Mouse (Mus musculus) T-helper 2 cell (primary cell): ENCODE data around the gene Tmem120b.

Experiments used
- in situ Hi-C: fragments of 300-600 bp; cut with MboI, MseI; formaldehyde crosslinking; loops from one replicate; pipeline ENCODE4 v1.15.1; 2025; ENCODE audit warnings: high pct_unique_total_duplicates

Gene Tmem120b

DNA sequence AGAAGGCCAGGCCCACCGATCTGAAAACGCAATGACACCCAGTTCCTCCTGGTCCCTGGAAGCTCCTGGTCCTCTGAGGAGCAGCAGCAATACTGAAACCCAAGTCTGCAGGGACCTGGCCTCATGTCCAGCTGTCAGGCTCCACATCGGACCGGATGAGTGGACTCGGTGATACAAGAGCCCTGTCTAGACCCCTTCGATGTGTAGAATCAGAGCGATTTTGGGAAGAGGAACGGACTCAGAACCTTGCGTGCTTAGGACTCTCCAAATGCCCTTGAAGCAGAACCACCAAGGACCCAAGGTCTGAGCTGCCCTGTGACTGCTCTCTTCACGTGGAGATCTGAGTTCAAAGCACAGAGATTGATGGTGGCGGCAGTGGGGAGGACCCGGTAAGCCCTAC lies at the start of gene Tmem120b:
TSS of gene Tmem120b (plus strand) at position 301 of the 400 bp plus-strand sequence.
- in situ Hi-C loops: loop anchor here (5.0 kb wide), 1 partner anchor 44 kb away; no protein-coding TSS in a partner anchor

GRCm38 (mm10) chr5:123019336-123020016 lies 48.7 kb upstream of the Tmem120b start:
- in situ Hi-C loops: no loop called here

GRCm38 (mm10) chr5:123020426-123020825 lies 47.8 kb upstream of the Tmem120b start:
- in situ Hi-C loops: no loop called here

- in situ Hi-C loops: no loop called here
These were observed 46.8 kb upstream of the Tmem120b start for GRCm38 (mm10) chr5:123021438-123021837.

DNA sequence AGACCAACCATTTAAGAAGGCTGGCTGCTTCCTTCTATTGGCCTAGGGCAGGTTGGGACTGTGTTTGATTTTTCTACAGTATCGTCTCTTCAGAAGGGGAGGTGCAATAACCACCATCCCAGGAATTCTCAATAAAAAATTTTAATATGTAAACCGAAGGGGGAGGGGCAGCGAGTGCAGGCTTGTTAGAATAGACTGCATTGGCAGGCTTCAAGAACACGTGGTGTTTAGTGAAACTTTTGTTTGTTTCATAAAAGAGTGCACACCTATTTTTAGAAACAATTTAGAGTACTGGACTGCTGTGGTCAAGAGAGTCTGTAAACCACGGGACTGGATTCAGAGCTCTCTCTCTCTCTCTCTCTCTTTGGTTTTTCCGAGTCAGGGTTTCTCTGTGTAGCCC lies 45.2 kb upstream of the Tmem120b start:
- in situ Hi-C loops: no loop called here

- in situ Hi-C loops: no loop called here
These were observed 43.9 kb upstream of the Tmem120b start for GRCm38 (mm10) chr5:123024312-123024711.

DNA sequence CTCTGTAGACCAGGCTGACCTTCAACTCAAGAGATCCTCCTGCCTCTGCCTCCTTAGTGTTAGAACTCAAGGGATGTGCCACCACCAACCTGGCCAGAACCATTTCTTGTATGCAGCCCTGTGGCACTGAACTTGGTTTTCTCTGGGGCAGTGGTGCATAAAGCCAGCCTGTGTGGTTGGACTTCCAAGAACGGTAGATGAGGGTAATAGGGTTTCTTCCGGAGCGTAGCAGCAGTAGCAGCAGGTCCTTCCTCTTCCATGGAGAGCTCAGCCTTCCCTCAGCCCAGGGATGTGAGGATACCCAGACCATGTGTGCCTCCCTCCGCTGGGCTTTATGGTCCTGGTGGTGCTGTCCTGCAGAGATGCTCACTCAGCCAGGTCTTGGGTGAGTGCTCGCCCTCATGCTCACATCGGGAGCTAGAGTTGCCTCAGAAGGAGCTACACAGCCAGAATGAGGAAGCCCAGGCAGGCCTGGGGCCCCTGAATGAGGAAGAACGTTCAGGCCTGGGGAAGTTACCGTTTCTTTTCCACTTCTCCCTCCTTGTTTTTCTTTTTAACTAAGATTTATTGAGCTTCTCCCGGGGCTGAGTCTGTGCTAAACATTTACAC lies 43.1 kb upstream of the Tmem120b start:
- in situ Hi-C loops: no loop called here

GRCm38 (mm10) chr5:123026414-123026813 lies 41.8 kb upstream of the Tmem120b start:
- in situ Hi-C loops: no loop called here

DNA sequence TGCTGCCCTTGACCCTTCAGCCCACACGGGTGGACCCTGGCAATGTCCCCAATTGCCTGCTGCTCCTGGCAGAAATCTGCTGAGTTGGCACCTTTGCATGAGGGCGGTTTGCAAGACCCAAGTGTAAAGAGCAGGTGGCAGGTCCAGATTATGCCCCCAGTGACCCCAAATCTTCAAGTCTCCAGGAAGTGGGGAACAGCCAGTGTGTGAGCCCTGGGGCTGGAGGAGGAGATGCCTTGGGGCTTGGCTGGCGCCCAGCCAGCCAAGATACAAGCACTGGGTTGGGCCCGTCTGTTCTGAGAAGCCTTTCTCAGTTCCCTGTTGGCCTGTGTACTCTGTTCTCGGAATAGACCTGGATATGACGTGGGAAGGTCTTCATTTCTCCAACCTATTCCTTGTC lies 40.8 kb upstream of the Tmem120b start:
- in situ Hi-C loops: no loop called here

DNA sequence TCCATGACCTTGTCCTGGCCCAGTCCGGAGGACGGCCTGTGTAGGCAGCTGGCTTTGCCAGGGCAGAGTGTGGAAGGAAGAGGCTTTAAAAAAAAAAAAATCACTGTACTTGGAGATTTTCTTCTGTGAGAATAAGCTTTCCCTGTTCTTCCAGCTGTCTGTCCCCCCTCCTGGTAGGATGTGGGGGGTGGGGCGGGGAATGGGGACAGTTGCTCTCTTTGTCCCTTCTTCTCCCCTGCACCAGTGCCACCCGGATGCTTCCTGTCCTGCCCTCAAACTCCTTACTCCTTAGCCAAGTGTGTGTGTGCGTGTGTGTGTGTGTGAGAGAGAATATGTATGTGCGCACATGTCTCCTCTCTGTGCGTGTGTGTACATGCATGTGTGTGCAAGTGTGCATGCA lies 38.5 kb upstream of the Tmem120b start:
- in situ Hi-C loops: no loop called here

DNA sequence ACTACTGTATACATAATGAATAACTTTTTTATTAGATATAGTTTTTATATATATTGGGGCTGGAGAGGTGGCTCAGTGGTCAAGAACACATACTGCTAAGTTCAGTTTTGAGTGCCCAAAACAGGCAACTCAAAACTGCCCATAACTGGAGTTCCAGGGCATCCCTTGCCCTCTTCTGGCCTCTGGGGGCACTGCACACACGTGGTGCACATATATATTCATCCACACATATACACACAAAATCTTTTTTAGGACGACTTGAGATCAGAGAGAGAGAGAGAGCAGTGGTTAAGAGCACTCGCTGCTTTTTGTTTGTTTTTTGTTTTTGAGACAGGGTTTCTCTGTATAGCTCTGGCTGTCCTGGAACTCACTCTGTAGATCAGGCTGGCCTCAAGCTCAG lies 36.9 kb upstream of the Tmem120b start:
- in situ Hi-C loops: no loop called here

DNA sequence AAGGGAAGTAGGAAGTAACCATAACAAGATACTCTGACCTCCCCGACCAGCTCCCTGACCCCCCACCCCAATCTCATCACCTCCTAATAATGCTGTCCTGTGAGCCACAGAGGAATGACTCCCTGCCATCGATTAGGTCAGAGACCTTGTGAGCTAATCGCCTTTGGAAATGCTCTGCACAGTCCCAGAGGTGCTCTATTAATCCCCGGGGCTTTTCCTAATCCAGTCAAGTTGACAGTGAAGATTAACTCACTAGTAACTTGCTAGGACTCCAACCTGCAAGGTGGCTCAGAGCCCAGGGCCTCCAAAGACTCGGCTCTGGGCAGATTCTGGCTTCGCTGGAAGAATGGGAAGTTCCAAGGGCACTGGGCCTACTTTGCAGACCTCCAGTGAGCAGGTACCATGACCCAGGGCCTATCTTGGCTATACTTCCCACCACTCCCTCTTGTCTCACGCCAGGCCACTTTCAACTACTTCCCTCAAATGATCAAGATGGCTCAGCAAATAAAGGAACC lies 34.5 kb upstream of the Tmem120b start:
- in situ Hi-C loops: no loop called here

DNA sequence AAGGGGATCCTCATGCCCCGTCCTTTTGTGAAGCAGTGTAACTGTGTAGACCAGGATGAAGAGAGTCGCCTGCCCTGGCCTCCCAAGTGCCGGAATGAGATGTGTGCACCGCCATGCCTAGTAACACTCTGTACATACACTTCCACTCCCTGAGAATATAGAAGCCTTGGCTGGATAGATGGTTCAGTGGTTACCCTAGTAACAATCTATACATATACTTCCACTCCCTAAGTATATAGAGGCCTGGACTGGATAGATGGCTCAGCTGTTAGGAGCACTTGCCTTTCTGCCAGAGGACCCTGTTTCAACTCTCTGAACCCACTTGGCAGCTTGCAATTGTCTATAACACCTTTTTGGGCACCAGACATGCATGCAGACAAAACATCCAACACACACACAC lies 33.1 kb upstream of the Tmem120b start:
- in situ Hi-C loops: no loop called here

DNA sequence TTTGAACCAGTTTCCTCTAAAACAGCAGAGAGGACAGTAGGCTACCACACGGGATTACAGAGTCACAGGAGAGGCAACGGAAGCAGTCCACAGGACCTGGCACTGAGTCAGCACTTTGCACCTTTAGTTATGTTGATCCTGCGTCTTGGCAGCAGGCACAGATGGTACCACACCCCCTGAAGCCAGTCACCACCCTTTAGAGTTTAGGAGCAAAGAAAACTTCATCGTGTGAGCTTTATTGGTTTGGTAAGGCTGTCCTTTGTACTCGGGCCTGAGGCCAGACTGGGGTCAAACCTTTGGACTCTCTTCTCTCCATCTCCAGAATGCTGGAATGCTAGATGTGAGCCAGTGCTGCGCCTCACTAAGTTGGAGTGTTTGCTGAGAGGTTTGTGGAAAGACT lies 32.7 kb upstream of the Tmem120b start:
- in situ Hi-C loops: no loop called here

GRCm38 (mm10) chr5:123038115-123038514 lies 30.1 kb upstream of the Tmem120b start:
- in situ Hi-C loops: no loop called here

- in situ Hi-C loops: no loop called here
These were observed 29.0 kb upstream of the Tmem120b start for GRCm38 (mm10) chr5:123039120-123039752.

DNA sequence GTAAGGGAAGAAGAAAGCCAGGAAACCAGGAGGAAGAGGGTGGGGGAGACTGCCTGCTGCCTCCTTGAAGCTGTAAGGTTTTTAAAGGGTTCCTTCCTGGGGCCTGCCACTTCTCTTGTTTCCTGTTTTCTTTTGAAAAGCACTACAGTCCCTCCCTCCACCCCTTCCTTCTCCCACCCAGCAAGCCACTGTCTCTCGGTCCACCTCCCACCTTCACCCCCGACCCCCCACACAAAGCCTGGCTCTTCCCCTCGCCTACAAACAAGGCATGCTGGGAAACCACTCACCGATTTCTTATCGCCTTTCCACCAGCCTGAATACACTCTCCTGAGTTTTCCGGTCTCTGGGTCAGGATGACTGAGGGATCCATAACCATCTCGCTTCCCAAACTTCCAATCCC lies 27.4 kb upstream of the Tmem120b start:
- in situ Hi-C loops: no loop called here

DNA sequence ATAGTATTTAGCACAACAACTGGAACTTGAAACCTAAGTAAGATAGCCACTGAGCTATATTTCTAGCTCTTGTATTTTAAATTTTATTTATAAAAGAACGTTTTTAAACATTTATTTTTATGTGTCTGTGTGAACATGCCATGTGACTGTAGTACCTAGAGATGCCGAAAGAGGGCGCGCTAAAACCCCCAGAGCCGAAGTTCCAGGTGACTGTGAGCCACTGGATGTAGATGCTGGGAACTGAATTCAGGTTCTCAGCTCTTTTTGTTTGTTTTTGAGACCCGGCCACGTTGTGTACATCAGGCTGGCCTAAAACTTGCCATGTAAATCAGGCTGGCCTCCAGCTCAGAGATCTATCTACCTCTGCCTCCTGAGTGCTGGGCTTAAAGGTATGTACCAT lies 24.4 kb upstream of the Tmem120b start:
- in situ Hi-C loops: no loop called here

- in situ Hi-C loops: no loop called here
These were observed 22.5 kb upstream of the Tmem120b start for GRCm38 (mm10) chr5:123045561-123046295.

DNA sequence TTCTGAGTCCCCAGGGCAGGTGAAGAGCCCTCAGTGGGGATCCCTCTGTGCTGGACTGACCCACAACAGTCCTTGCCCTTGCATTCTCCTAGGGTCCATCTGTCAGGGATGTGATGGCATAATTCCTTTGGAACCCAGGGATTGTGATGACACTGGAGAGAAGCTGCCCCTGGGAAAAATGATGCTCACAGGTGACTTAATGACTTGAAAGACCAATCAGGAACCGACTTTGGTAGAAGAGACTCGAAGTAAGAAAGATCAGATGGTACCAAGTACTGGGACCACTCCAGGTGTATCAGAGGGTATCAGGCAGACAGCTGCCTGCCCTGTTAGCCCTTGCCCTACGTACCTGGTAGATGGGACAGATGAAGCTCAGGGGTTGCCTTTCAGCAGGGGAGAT lies 21.3 kb upstream of the Tmem120b start, which contains the start of gene Morn3:
TSS of gene Morn3 (minus strand) at position 101 of the 400 bp plus-strand sequence.
- in situ Hi-C loops: no loop called here

- in situ Hi-C loops: no loop called here
These were observed 18.9 kb upstream of the Tmem120b start for GRCm38 (mm10) chr5:123049271-123049670.

DNA sequence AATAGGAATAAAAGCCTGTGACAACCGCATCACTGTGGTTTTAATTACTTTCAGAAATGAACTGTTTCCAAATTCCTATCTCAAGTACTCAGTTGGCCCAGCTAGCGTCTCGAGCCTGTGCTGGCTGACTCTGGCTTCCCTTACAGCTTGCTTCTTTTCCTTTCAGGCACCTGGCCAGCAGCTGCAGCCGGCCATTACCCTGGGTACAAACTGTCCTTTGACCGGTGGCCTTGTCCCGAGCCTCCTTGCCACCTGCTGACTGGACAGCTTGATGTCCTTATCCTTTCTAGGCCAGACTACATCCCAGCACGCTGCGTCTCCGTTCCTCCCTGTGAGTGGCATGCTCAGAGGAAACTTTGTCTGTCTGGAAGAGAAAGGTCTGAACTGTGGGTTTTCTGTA lies 17.3 kb upstream of the Tmem120b start:
- in situ Hi-C loops: no loop called here
